Mouse (Mus musculus) ovary, postnatal 10 days (tissue): ENCODE results near the gene Rnase11.

Experiments
- DNase-seq: peaks from one replicate; pipeline ENCODE4 v3.0.0; 2022; ENCODE audit warnings: low spot score

The Rnase11 gene

DNA sequence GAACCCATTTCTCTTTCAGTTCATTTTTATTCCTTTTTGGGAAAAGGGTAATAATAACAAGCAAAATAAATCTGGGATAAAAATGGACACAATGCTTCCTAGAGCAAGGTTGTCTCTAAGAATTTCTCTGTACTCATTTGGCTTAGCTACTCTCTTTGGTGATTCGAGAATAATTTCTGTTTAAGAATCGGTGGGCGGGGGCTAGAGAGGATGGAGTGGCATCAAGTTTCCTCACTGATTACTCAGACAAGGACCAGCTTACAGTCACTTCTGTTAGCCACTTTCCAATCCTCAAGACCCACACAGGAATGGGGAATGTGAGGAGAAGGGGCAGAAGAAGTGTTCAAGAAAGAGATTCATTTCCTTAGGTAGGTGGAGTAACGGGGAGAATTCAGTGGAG is 41.2 kb downstream of the Rnase11 start:
- DNase-seq: no peak

DNA sequence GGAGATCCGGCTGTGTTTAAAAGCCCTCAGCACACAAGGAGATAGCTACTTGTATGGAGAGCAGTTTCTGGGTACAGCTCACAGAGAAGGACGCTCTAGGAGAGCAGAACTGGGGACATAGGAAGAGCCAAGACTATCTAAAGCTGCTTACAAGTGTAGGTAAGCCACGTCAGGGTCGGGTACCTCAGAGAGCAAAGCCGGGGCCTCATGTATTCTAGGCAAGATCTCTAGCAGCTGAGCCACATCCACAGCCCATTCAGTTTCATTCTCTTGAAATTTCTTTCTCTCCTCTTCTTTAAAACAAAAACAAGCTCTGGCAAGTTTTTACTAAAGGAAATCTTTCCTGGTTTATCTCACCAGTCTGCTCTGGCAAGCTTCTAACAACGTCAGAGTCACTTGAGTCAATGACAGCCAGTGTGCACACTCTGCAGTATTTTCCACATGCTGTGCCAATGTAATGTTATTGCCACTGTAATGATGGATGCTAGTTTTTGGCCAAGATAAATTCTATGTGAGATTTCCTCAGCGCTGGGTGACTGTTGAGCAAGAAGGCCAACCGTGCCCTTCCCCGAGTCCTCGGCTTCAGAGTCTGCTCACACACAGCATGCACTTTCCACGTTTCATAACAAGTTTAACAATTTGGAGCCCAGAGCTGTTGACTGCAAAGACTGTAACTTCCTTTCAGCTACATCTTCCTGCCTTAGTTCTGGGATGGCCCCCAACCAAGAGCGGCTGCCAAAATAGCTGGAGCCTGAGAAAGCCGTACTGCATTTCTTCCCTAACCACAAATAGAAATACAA is 41.8 kb downstream of the Rnase11 start:
- no peak for DNase-seq

DNA sequence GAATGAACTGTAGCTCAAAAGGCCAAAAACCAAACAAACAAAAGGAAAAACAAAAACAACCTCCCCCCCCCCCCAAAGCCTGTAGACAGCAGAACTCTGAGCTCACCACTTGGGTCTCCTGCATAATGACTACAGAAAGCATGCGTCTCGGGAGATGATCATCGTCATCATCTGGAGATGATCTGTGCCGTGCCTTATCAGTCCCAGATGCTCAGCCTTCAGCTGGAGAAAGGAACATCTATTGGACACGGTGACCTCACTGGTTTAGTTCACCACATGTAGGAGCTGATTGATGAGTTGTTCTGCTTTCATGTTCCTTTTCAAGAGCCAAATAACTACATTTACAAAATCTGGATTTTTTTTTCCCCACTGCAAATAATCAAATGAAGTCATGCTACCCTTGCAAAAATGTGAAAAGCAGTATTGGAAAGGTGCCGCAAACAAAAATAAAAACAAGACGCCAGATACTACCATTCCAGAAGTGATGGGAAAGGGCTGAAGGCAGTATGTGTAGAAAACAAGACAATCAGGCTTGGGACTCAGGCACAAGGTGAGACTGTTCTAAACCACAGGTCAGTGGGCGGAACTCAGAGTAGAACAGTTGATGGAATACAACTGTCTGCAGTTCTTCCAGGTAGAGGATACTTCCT is 42.7 kb downstream of the Rnase11 start, which contains the start of gene Rnase10:
Rnase10 (plus strand) TSS at position 600 of the 650 bp plus-strand sequence.
- DNase-seq: no peak
